Mouse (Mus musculus): ENCODE data around the gene Sept12. TPM values are rescaled to one million over a fixed set of nuclear protein-coding genes. Genes with fewer than 3 reads are reported as not detected.

Sept12 gene
- polyA plus RNA-seq, 1 experiment from 2014 or later, result not detected

DNA sequence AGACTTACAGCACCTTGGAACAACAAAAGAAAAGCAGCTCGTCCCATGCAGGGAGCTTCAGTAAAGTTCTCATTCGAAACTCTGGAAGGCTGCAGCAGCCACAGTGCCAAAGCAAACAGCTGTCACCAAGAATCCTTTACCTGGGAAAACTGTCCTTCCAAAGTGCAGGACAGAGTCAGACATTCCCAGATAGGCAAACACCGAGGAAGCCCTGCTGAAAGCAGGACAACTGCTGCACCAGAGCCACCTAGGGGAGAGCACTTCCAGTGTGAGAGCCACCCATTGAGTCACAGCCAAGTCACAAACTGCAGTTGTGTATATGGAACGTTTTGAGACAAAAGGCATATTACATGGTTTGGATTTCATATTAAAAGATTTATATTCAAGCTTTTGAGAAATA is 52.2 kb downstream of the Sept12 start:
- H3K4me1 ChIP-seq, result peaks cover 3% of the 10 kb centered on the region; the same call in 1 of the 2 replicates
- no peak overlapping the region for H3K9ac ChIP-seq
- H3K27ac ChIP-seq, result no peak overlapping the region
- ATAC-seq (ENCODE audit: insufficient number of reproducible peaks, insufficient read depth, low FRiP score, low TSS enrichment, low read depth), result no peak
- WGBS, result 81% methylated on average over 4 of the region's 4 CpGs
- peaks cover 88% of the 10 kb centered on the region for H3K36me3 ChIP-seq
- H3K4me3 ChIP-seq, result no peak overlapping the region
- no peaks in the 10 kb centered on the region for H3K9me3 ChIP-seq
- no peaks in the 10 kb centered on the region for H3K27me3 ChIP-seq
- no peak overlapping the region for H3K4me2 ChIP-seq

DNA sequence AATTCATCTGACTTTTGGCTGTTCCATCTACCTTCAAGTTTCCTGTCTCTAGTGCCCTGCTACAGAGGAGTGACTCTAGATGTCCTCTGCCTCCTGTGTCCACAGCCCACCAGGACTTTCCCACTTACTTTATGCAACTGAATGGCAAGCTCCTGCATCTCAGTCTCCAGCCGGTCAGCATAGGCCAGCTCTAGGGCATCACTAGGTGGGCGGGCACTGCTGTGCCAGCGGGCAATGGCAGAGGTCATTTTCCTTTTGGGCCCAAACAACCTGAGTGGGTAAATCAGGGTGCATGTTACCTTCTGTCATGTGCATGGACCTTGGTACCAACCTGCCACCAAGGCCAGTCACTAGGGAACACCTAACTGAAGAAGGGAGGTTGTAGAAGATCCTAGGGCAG is 54.2 kb downstream of the Sept12 start:
- WGBS, result 96% methylated on average over 3 of the region's 3 CpGs
- no peak for ATAC-seq (ENCODE audit: insufficient number of reproducible peaks, insufficient read depth, low FRiP score, low TSS enrichment, low read depth)
- peaks cover 81% of the 10 kb centered on the region for H3K36me3 ChIP-seq
- no peak overlapping the region for H3K27ac ChIP-seq
- peaks cover 15% of the 10 kb centered on the region for H3K4me1 ChIP-seq
- no peaks in the 10 kb centered on the region for H3K27me3 ChIP-seq
- H3K4me3 ChIP-seq, result no peak overlapping the region
- no peaks in the 10 kb centered on the region for H3K9me3 ChIP-seq
- H3K4me2 ChIP-seq, result no peak overlapping the region
- no peak overlapping the region for H3K9ac ChIP-seq

DNA sequence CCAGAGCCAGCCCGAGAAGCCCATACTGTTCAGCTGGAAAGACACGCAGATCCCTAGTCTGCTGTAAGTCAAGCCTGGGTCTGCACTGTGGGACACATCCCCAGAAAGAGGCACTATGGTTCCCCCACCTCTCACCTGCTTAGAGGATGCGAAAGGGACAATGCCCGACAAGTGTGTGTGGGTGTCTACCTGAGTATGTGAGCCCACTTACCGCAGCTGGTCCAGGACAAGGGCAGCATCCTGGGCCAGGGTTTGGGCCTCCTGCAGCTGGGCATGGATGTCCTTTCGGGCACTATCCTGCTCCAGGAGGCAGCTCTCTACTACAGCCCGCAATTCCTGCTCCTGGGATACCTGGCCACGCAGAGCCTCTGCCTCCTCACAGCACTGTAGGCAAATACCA is 54.8 kb downstream of the Sept12 start:
- 93% methylated on average over 8 of the region's 8 CpGs for WGBS
- no peaks in the 10 kb centered on the region for H3K27me3 ChIP-seq
- no peaks in the 10 kb centered on the region for H3K9me3 ChIP-seq
- no peak overlapping the region for H3K9ac ChIP-seq
- peaks cover 18% of the 10 kb centered on the region for H3K4me1 ChIP-seq
- no peak overlapping the region for H3K4me2 ChIP-seq
- H3K4me3 ChIP-seq, result no peak overlapping the region
- H3K27ac ChIP-seq, result no peak overlapping the region
- no peak for ATAC-seq (ENCODE audit: insufficient number of reproducible peaks, insufficient read depth, low FRiP score, low TSS enrichment, low read depth)
- H3K36me3 ChIP-seq, result peaks cover 79% of the 10 kb centered on the region

DNA sequence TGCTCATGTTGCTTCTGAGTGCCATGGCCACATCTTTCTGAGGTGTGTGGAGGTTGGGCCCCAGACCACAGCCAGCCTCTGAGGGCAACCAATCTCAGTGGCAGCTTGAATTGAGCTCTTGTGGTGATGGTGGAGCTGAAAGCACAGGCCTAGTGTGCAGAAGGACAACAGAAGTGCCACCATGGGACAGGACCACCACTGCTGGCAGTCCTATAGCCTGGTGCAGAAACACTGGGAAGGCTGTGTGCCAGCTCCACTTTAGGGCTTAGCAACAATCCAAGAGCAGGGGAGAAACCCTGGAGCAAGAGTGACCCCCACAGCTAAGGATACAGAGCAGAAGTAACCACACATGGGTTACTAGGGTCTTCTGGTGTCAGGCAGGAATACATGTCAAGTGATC is 56.6 kb downstream of the Sept12 start:
- Histone ChIP-seq H3K27ac (no peak overlapping the region), H3K9me3 (no peaks in the 10 kb centered on the region), H3K9ac (no peak overlapping the region), H3K4me1 (peaks cover 18% of the 10 kb centered on the region), H3K27me3 (no peaks in the 10 kb centered on the region), H3K36me3 (peaks cover 79% of the 10 kb centered on the region), H3K4me3 (no peak overlapping the region), H3K4me2 (no peak overlapping the region)
- no peak for ATAC-seq (ENCODE audit: insufficient number of reproducible peaks, insufficient read depth, low FRiP score, low TSS enrichment, low read depth)

DNA sequence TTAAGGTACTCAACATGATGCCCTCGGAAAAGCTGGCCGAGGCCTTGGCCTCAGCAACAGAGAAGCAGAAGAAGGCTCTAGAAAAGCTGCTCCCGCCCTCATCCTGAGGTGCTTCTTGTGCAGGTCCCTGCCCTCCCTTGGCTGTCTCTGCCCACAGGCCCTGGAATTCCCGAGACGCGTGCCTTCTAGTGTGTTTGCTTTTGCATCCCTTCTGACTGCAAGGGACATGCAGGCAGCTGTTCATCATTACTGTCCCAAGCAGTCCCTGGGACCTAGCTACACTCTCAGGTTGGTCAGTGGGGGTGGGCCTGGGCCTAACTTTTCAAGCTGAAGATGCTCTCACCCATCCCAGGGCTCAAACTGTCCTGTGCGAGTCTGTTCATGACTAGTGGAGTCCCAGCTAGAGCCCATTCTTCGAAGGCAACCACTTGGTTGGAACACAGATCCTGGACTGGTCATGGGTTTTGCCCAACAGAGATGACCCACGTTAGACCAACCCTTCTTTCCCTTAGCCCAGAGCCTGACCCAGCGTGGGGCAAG is 57.3 kb downstream of the Sept12 start:
- WGBS, result 90% methylated on average over 10 of the region's 10 CpGs
- H3K27ac ChIP-seq, result 0 out of 2 replicates have a peak overlapping the region, but pooled peaks have one; percentile 91
- no peaks in the 10 kb centered on the region for H3K27me3 ChIP-seq
- no peak for ATAC-seq (ENCODE audit: insufficient number of reproducible peaks, insufficient read depth, low FRiP score, low TSS enrichment, low read depth)
- H3K36me3 ChIP-seq, result peaks cover 81% of the 10 kb centered on the region
- no peaks in the 10 kb centered on the region for H3K9me3 ChIP-seq
- H3K9ac ChIP-seq, result peak overlapping the region; percentile 95; the same call in 1 of the 2 replicates
- H3K4me2 ChIP-seq, result peak overlapping the region; percentile 89
- peaks cover 18% of the 10 kb centered on the region for H3K4me1 ChIP-seq
- H3K4me3 ChIP-seq, result peak overlapping the region; percentile 94

DNA sequence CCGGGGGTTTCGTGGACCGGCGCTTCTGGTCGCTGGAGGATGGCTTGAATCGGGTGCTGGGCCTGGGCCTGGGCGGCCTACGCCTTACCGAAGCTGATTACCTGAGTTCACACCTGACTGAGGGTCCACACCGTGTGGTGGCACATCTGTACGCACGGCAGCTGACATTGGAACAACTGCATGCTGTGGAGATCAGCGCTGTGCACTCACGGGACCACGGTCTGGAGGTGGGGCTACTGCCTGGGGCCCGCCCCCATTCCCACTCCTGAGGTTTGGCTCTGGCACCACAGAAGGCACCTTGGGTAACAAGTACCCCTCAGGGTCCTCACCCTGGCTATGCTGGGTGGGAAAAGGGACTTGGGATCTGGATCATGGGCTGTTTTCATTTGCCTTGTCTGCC is 58.2 kb downstream of the Sept12 start:
- H3K4me3 ChIP-seq, result peak overlapping the region; percentile 94
- H3K4me2 ChIP-seq, result peak overlapping the region; percentile 89
- peak overlapping the region; percentile 91 for H3K27ac ChIP-seq
- no peaks in the 10 kb centered on the region for H3K27me3 ChIP-seq
- H3K4me1 ChIP-seq, result peaks cover 18% of the 10 kb centered on the region
- peak overlapping the region; percentile 95 for H3K9ac ChIP-seq
- H3K9me3 ChIP-seq, result no peaks in the 10 kb centered on the region
- peaks cover 82% of the 10 kb centered on the region for H3K36me3 ChIP-seq
- WGBS, result 3% methylated on average over 16 of the region's 16 CpGs
- ATAC-seq (ENCODE audit: insufficient number of reproducible peaks, insufficient read depth, low FRiP score, low TSS enrichment, low read depth), result peak; percentile 67

DNA sequence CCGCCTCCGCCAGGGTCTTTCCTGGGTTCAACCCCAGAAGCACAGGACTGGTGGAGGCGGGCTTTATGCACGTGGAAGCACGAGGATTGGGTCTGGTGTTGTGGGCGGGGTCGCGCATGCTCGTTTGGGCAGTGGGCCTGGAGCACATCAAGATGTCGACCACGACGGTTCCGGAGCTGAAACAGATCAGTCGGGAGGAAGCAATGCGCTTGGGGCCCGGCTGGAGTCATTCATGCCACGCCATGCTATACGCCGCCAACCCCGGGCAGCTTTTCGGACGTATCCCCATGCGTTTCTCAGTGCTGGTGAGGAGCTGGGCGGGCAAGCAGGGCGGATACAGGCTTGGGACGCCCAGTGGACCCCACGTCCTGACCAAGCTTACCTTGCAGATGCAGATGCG is 58.7 kb downstream of the Sept12 start:
- ATAC-seq (ENCODE audit: insufficient number of reproducible peaks, insufficient read depth, low FRiP score, low TSS enrichment, low read depth), result peak; percentile 92
- no peaks in the 10 kb centered on the region for H3K9me3 ChIP-seq
- H3K4me1 ChIP-seq, result peaks cover 18% of the 10 kb centered on the region
- 0% methylated on average over 28 of the region's 28 CpGs for WGBS
- peak overlapping the region; percentile 89 for H3K4me2 ChIP-seq
- peak overlapping the region; percentile 91 for H3K27ac ChIP-seq
- H3K36me3 ChIP-seq, result peaks cover 83% of the 10 kb centered on the region
- H3K9ac ChIP-seq, result peak overlapping the region; percentile 95
- H3K27me3 ChIP-seq, result no peaks in the 10 kb centered on the region
- H3K4me3 ChIP-seq, result peak overlapping the region; percentile 94

DNA sequence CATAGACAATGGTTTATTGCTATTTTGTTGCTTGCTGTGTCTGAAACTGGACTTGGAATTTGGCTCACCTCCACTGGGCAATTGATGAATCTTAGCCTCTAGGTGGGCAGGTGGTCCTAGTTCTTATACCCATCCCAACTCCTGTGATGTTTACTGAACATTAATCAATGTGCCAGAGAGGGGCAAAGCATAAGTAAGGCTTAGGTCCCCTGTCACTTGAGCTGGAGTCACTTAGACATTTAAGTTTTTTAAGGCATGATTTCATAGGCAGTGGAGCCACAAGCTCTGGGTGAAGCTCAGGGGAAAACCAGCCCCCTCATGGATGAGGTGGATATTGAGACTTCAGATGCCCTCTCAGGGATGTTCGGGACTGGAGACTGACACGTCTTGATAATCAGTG is 59.2 kb downstream of the Sept12 start, which contains the start of gene Nudt16l1:
TSS of gene Nudt16l1 (plus strand) at position 301 of the 400 bp plus-strand sequence.
- Histone ChIP-seq H3K4me1 (peaks cover 18% of the 10 kb centered on the region), H3K4me3 (peak within 1 kb of the TSS; percentile 94), H3K4me2 (peak within 1 kb of the TSS; percentile 89), H3K36me3 (peaks cover 82% of the 10 kb centered on the region), H3K9ac (peak within 1 kb of the TSS; percentile 95), H3K27ac (peak within 1 kb of the TSS; percentile 91), H3K9me3 (no peaks in the 10 kb centered on the region), H3K27me3 (no peaks in the 10 kb centered on the region)
- WGBS, result 1% methylated on average over 2 of the region's 2 CpGs
- ATAC-seq (ENCODE audit: insufficient number of reproducible peaks, insufficient read depth, low FRiP score, low TSS enrichment, low read depth), result no peak

DNA sequence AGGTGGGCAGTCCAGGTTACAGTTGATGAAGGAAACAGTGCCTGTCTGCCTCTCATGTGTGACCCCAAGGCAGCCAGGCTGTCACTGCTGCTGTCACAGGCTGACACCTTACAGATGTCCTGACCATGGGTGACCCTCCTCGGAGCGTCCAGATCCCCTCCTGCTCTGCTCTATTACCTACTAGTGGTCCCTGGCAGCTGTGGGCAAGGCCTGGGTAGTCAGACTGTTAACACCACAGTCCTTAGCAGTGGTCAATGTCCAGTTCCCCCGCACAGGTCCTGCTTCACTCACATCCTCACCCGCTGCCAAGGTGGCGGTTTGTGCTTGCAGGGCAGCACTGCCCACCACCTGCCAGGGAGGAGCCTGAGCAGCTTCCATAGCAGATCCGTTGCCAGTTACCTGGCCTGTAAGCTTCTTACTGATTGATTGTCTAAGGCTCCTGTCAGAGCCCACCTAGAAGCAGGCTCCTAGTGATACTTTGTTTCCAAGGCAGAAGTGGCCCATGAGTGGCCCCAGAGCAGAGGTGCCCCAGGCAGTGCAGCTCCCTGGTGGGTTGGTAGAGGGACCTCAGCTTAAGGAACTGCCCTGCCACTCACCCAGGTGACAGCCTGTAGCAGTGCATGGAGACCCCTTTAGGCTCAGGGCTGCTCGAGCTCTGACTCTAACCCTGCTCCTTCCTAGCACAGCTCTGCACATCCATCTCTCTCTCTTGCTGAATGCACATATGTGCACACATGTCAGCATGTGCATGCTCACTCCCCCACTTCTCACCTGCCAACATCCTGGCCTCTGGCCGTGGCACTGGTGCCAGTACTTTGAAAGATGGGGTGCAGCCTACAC is 60.1 kb downstream of the Sept12 start:
- Histone ChIP-seq H3K27ac (no peak overlapping the region), H3K9ac (no peak overlapping the region), H3K4me1 (peaks cover 18% of the 10 kb centered on the region), H3K9me3 (no peaks in the 10 kb centered on the region), H3K27me3 (no peaks in the 10 kb centered on the region), H3K4me3 (no peak overlapping the region), H3K4me2 (no peak overlapping the region), H3K36me3 (peaks cover 82% of the 10 kb centered on the region)
- ATAC-seq (ENCODE audit: insufficient number of reproducible peaks, insufficient read depth, low FRiP score, low TSS enrichment, low read depth), result no peak
- 89% methylated on average over 8 of the region's 8 CpGs for WGBS

Other genes with a start within 250 kb of the Sept12 start
- 84.5 and 91.6 TPM in 2 replicates for gene Cdip1, start 207.6 kb downstream of the Sept12 start, polyA plus RNA-seq (2015; fragmentation: Nextera tagmentation; extraction: Ambion mirVana)
- 0.44 and 0.89 TPM in 2 replicates for gene 4930562C15Rik, start 162.4 kb downstream of the Sept12 start, polyA plus RNA-seq (2015; fragmentation: Nextera tagmentation; extraction: Ambion mirVana)
- 40.2 and 41.5 TPM in 2 replicates for gene Ubald1, start 117.5 kb downstream of the Sept12 start, polyA plus RNA-seq (2015; fragmentation: Nextera tagmentation; extraction: Ambion mirVana)
- gene Mgrn1, start 111.6 kb downstream of the Sept12 start, polyA plus RNA-seq (2015; fragmentation: Nextera tagmentation; extraction: Ambion mirVana), result 87.7 and 95.2 TPM in 2 replicates
- gene Nudt16l1, start 59.1 kb downstream of the Sept12 start, polyA plus RNA-seq (2015; fragmentation: Nextera tagmentation; extraction: Ambion mirVana), result 179 and 185 TPM in 2 replicates
- gene Anks3, start 33.6 kb downstream of the Sept12 start, polyA plus RNA-seq (2015; fragmentation: Nextera tagmentation; extraction: Ambion mirVana), result 67.6 and 68.4 TPM in 2 replicates
- gene Smim22, start 9.4 kb upstream of the Sept12 start, polyA plus RNA-seq (2015; fragmentation: Nextera tagmentation; extraction: Ambion mirVana), result 5.4 and 10.0 TPM in 2 replicates
- 59.2 and 65.8 TPM in 2 replicates for gene Rogdi, start 15.7 kb upstream of the Sept12 start, polyA plus RNA-seq (2015; fragmentation: Nextera tagmentation; extraction: Ambion mirVana)
- 139 and 143 TPM in 2 replicates for gene Glyr1, start 52.0 kb upstream of the Sept12 start, polyA plus RNA-seq (2015; fragmentation: Nextera tagmentation; extraction: Ambion mirVana)
- 20.9 and 22.9 TPM in 2 replicates for gene Ubn1, start 52.2 kb upstream of the Sept12 start, polyA plus RNA-seq (2015; fragmentation: Nextera tagmentation; extraction: Ambion mirVana)
- 7.9 and 8.4 TPM in 2 replicates for gene Ppl, start 134.6 kb upstream of the Sept12 start, polyA plus RNA-seq (2015; fragmentation: Nextera tagmentation; extraction: Ambion mirVana)
- 0.06 and 0.14 TPM in 2 replicates for gene Sec14l5, start 149.3 kb upstream of the Sept12 start, polyA plus RNA-seq (2015; fragmentation: Nextera tagmentation; extraction: Ambion mirVana)
- 16.7 and 17.9 TPM in 2 replicates for gene Nagpa, start 206.2 kb upstream of the Sept12 start, polyA plus RNA-seq (2015; fragmentation: Nextera tagmentation; extraction: Ambion mirVana)
- gene AU021092, start 224.4 kb upstream of the Sept12 start, polyA plus RNA-seq (2015; fragmentation: Nextera tagmentation; extraction: Ambion mirVana), result 1.7 and 2.9 TPM in 2 replicates
- gene Alg1, start 235.8 kb upstream of the Sept12 start, polyA plus RNA-seq (2015; fragmentation: Nextera tagmentation; extraction: Ambion mirVana), result 31.2 and 38.1 TPM in 2 replicates